Mouse (Mus musculus): ENCODE results near the gene Faap100. TPM values are rescaled to one million over a fixed set of nuclear protein-coding genes. Genes with fewer than 3 reads are reported as not detected.

The Faap100 gene
- polyA plus RNA-seq, 1 experiment from 2014 or later = 44.6 TPM

DNA sequence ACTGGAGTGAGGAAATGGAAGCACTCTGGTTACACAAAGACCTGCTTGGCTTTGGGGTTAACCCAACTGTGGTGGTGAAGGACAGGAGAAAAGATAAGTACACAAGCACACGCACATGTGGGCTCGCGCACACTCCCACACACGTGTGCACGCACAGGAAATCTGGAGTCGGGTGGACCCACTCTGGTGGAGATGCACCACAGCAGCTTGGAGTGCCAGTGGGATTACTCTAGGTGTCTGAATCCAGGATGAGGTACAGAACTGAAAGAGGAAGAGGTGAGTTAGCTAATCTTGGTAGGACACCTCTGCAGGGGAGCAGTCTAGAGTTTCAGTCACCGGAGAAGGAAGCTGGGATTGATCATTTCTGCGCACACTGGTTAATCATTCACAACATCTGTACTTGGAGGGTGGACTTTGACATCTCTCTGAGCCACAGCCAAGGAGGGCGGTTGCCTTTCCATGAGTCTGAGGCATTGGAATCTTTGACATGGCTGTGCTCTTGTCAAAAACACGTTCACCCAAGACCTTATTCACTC is 38.5 kb downstream of the Faap100 start:
- Histone ChIP-seq H3K9me3 (no peaks in the 10 kb centered on the region), H3K27me3 (no peaks in the 10 kb centered on the region)
- 84% methylated on average over 10 of the region's 10 CpGs for WGBS

DNA sequence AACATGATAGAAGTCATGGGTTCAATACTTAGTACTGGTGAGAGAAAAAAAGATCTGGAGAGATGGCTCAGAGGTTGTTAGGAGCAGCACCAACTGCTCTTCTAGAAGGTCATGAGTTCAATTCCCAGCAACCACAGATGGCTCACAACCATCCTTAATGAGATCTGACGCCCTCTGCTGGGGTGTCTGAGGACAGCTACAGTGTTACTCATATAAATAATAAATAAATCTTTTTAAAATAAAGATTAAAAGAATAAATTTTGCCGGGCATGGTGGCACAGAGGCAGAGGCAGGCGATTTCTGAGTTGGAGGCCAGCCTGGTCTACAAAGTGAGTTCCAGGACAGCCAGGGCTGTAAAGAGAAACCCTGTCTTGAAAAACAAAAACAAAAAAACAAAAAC is 39.8 kb downstream of the Faap100 start:
- Histone ChIP-seq H3K4me1 (no peaks in the 10 kb centered on the region), H3K4me3 (no peak overlapping the region), H3K4me2 (replicated peaks) (no peak overlapping the region), H3K9me3 (peaks cover 6% of the 10 kb centered on the region; the same call in 1 of the 2 replicates), H3K9ac (no peak overlapping the region), H3K27ac (no peak overlapping the region), H3K27me3 (no peaks in the 10 kb centered on the region), H3K36me3 (no peaks in the 10 kb centered on the region)
- WGBS = 69% methylated on average over 3 of the region's 3 CpGs
- no peak for ATAC-seq (ENCODE audit: insufficient number of reproducible peaks, insufficient read depth, low FRiP score, low TSS enrichment)

More for the DNA sequence above, 38.5 kb downstream of the Faap100 start:
- Histone ChIP-seq H3K4me2 (replicated peaks) (no peak overlapping the region), H3K9ac (no peak overlapping the region), H3K4me1 (peaks cover 1% of the 10 kb centered on the region; the same call in 1 of the 2 replicates), H3K27ac (no peak overlapping the region), H3K4me3 (no peak overlapping the region), H3K36me3 (peaks cover 2% of the 10 kb centered on the region)
- no peak for ATAC-seq (ENCODE audit: insufficient number of reproducible peaks, insufficient read depth, low FRiP score, low TSS enrichment)

DNA sequence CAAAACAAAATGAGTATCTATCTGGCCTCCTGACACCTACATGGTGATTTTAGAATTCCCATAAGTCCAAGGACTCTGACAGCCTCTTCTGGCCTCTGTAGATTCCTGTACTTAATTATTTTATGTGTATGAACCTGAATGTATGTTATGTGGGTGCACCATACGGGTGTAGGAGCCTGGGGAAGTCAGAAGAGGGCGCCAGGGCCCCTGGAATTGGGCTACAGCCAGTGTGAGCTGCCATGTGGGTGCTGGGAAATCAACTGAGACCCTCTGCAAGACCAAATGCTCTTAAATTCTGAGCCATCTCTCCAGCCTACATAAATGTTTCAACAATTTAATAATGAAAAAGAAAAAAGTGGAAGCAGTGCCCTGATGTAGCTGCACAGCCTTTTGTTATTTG is 41.1 kb downstream of the Faap100 start:
- Histone ChIP-seq H3K36me3 (no peaks in the 10 kb centered on the region), H3K9me3 (peaks cover 6% of the 10 kb centered on the region; the same call in 1 of the 2 replicates), H3K27me3 (no peaks in the 10 kb centered on the region), H3K9ac (no peak overlapping the region), H3K27ac (no peak overlapping the region), H3K4me2 (replicated peaks) (no peak overlapping the region), H3K4me3 (no peak overlapping the region), H3K4me1 (no peaks in the 10 kb centered on the region)
- 51% methylated on average over 2 of the region's 2 CpGs for WGBS
- ATAC-seq (ENCODE audit: insufficient number of reproducible peaks, insufficient read depth, low FRiP score, low TSS enrichment) = no peak

DNA sequence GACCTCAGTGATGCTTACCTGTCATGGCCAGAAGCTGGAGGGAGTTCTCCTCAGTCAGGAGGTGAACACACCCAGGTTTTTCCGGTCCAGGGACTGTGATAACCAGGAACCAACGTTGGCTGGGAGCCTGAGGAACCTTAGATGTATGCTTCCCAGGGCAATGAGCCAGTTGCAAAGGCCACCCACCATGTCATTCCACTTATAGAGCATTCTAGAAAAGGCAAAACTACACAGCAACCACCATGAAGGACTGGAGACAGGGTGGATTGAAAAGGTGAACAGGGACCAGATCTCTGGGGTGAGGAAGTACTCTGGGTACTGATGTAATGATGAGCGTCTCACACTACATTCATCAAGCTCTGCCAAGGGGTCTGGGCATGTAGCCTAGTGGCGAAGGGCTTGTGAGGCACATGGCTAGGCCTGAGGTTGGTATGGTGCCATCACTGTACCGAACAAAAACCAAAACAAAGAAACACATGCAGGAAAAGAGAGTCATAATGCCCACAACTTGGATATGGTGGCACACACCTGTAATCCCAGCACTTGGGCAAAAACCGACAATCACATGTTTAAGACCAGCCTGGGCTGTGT is 43.0 kb downstream of the Faap100 start:
- ATAC-seq (ENCODE audit: insufficient number of reproducible peaks, insufficient read depth, low FRiP score, low TSS enrichment) = no peak
- H3K4me1 ChIP-seq = no peaks in the 10 kb centered on the region
- no peak overlapping the region for H3K9ac ChIP-seq
- WGBS = 85% methylated on average over 6 of the region's 6 CpGs
- H3K27ac ChIP-seq = no peak overlapping the region
- H3K27me3 ChIP-seq = no peaks in the 10 kb centered on the region
- no peaks in the 10 kb centered on the region for H3K36me3 ChIP-seq
- H3K4me2 ChIP-seq (replicated peaks) = no peak overlapping the region
- H3K4me3 ChIP-seq = no peak overlapping the region
- peaks cover 6% of the 10 kb centered on the region; the same call in 1 of the 2 replicates for H3K9me3 ChIP-seq

DNA sequence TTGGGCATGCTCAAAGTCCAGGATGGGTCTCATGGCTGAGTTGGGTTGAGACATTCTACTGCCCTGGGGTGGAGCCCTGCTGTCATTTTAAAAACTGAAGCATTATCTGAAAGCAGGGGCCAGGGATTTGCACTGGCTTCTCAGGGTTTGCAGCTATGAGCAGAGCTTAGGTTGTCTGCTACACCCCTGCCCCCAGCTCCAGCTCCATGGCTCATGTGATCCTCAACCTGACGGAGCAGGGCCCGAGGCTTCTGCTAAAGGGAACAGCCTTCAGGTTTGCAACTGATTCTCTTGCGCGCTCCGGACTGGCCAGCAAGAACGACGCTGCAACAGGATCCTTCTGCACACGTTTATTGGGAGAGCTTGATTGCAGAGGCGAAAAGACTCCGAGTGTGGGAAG is 58.4 kb downstream of the Faap100 start:
- no peak for ATAC-seq (ENCODE audit: insufficient number of reproducible peaks, insufficient read depth, low FRiP score, low TSS enrichment)
- H3K36me3 ChIP-seq = no peaks in the 10 kb centered on the region
- H3K9ac ChIP-seq = no peak overlapping the region
- no peak overlapping the region for H3K27ac ChIP-seq
- no peak overlapping the region for H3K4me3 ChIP-seq
- 93% methylated on average over 10 of the region's 10 CpGs for WGBS
- no peaks in the 10 kb centered on the region for H3K27me3 ChIP-seq
- H3K9me3 ChIP-seq = no peaks in the 10 kb centered on the region
- H3K4me1 ChIP-seq = peaks cover 15% of the 10 kb centered on the region
- no peak overlapping the region for H3K4me2 ChIP-seq (replicated peaks)

DNA sequence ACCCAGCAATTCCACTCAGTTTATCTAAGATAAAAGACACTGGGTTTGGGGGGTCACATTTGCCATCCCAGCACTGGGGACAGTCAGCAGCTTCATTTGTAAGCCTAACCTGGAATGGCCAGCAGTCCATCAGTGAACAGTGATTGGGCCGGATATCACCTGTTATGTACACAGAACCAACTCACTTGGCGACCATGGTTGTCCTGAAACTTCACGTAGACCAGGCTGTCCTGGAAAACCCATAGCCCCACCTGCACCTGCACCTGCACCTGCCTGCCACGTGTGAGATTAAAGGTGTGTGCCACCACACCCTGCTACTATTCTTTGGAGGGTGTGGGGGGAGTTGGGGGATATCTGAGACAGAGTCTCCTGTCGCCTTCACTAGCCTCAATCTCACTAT is 59.3 kb downstream of the Faap100 start:
- H3K4me2 ChIP-seq (replicated peaks) = no peak overlapping the region
- WGBS = 87% methylated on average over 5 of the region's 5 CpGs
- ATAC-seq (ENCODE audit: insufficient number of reproducible peaks, insufficient read depth, low FRiP score, low TSS enrichment) = no peak

More for the DNA sequence above, 59.3 kb downstream of the Faap100 start:
- Histone ChIP-seq H3K4me3 (no peak overlapping the region), H3K4me1 (peaks cover 22% of the 10 kb centered on the region), H3K9me3 (no peaks in the 10 kb centered on the region), H3K36me3 (no peaks in the 10 kb centered on the region), H3K27me3 (no peaks in the 10 kb centered on the region), H3K27ac (no peak overlapping the region), H3K9ac (no peak overlapping the region)

Small RNAs within 50 kb of the gene (microRNA-seq; reads per million reads assigned to microRNA genes)
- gene Gm23419 = not detected
- gene Mir6935 = 1.1 reads per million

Other genes starting within 250 kb of the Faap100 start
- gene Slc38a10, start 227.4 kb downstream of the Faap100 start, polyA plus RNA-seq (2016; fragmentation: Nextera tagmentation; extraction: Ambion mirVana) = 95.0 and 99.5 TPM in 2 replicates
- gene Bahcc1, start 145.8 kb downstream of the Faap100 start, polyA plus RNA-seq (2016; fragmentation: Nextera tagmentation; extraction: Ambion mirVana) = 16.8 and 18.8 TPM in 2 replicates
- 3,148 and 3,183 TPM in 2 replicates for gene Actg1, start 30.2 kb downstream of the Faap100 start, polyA plus RNA-seq (2016; fragmentation: Nextera tagmentation; extraction: Ambion mirVana)
- 0.61 and 0.78 TPM in 2 replicates for gene Fscn2, start 17.2 kb downstream of the Faap100 start, polyA plus RNA-seq (2016; fragmentation: Nextera tagmentation; extraction: Ambion mirVana)
- gene Nploc4, start 58.9 kb upstream of the Faap100 start, polyA plus RNA-seq (2016; fragmentation: Nextera tagmentation; extraction: Ambion mirVana) = 48.8 and 52.9 TPM in 2 replicates
- 2.1 and 3.6 TPM in 2 replicates for gene Tspan10, start 63.9 kb upstream of the Faap100 start, polyA plus RNA-seq (2016; fragmentation: Nextera tagmentation; extraction: Ambion mirVana)
- 0.28 TPM in 1 of 2 replicates, not detected in the other for gene Pde6g, start 74.7 kb upstream of the Faap100 start, polyA plus RNA-seq (2016; fragmentation: Nextera tagmentation; extraction: Ambion mirVana)
- gene Oxld1, start 79.3 kb upstream of the Faap100 start, polyA plus RNA-seq (2016; fragmentation: Nextera tagmentation; extraction: Ambion mirVana) = 11.2 and 12.0 TPM in 2 replicates
- gene Ccdc137, start 79.4 kb upstream of the Faap100 start, polyA plus RNA-seq (2016; fragmentation: Nextera tagmentation; extraction: Ambion mirVana) = 41.8 and 42.2 TPM in 2 replicates
- gene Arl16, start 88.8 kb upstream of the Faap100 start, polyA plus RNA-seq (2016; fragmentation: Nextera tagmentation; extraction: Ambion mirVana) = 62.9 and 64.2 TPM in 2 replicates
- 126 and 128 TPM in 2 replicates for gene Mrpl12, start 105.8 kb upstream of the Faap100 start, polyA plus RNA-seq (2016; fragmentation: Nextera tagmentation; extraction: Ambion mirVana)
- 52.6 and 57.4 TPM in 2 replicates for gene Slc25a10, start 113.1 kb upstream of the Faap100 start, polyA plus RNA-seq (2016; fragmentation: Nextera tagmentation; extraction: Ambion mirVana)
- gene Gcgr, start 151.9 kb upstream of the Faap100 start, polyA plus RNA-seq (2016; fragmentation: Nextera tagmentation; extraction: Ambion mirVana) = 1.7 and 2.1 TPM in 2 replicates
- 234 and 242 TPM in 2 replicates for gene Mcrip1, start 171.0 kb upstream of the Faap100 start, polyA plus RNA-seq (2016; fragmentation: Nextera tagmentation; extraction: Ambion mirVana)
- 0.36 TPM in 1 of 2 replicates, not detected in the other for gene Ppp1r27, start 172.4 kb upstream of the Faap100 start, polyA plus RNA-seq (2016; fragmentation: Nextera tagmentation; extraction: Ambion mirVana)
- 622 and 637 TPM in 2 replicates for gene P4hb, start 194.5 kb upstream of the Faap100 start, polyA plus RNA-seq (2016; fragmentation: Nextera tagmentation; extraction: Ambion mirVana)
- gene Arhgdia, start 202.9 kb upstream of the Faap100 start, polyA plus RNA-seq (2016; fragmentation: Nextera tagmentation; extraction: Ambion mirVana) = 561 and 568 TPM in 2 replicates
- gene Alyref, start 219.6 kb upstream of the Faap100 start, polyA plus RNA-seq (2016; fragmentation: Nextera tagmentation; extraction: Ambion mirVana) = 683 and 688 TPM in 2 replicates
- gene Anapc11, start 219.7 kb upstream of the Faap100 start, polyA plus RNA-seq (2016; fragmentation: Nextera tagmentation; extraction: Ambion mirVana) = 191 and 198 TPM in 2 replicates
- gene Npb, start 229.7 kb upstream of the Faap100 start, polyA plus RNA-seq (2016; fragmentation: Nextera tagmentation; extraction: Ambion mirVana) = 0.99 TPM in 1 of 2 replicates, not detected in the other
- gene Pcyt2, start 239.2 kb upstream of the Faap100 start, polyA plus RNA-seq (2016; fragmentation: Nextera tagmentation; extraction: Ambion mirVana) = 143 and 147 TPM in 2 replicates
- 29.7 and 30.4 TPM in 2 replicates for gene Sirt7, start 246.5 kb upstream of the Faap100 start, polyA plus RNA-seq (2016; fragmentation: Nextera tagmentation; extraction: Ambion mirVana)